27 mouse cellular contexts compared by ENCODE assay signal in the genomic region with DNA sequence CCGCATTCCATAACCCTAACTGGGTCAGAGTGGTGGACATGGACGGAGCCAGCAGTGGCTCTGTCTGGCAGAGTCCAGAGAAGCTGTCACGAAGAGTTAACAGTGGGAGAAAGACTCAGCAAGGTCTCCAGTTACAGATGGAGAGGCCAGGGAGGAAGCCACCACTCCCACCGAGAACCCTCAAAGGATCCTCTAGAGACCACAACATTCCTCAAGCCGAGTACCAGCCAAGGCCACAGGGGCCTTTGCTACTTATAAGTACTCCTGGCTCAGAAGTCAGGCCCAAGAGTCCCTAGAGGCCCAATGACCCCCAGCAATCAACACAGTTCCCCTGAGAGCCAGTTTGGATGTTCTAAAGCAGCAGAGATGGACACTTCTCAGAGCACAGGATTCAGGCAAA. TPM values are rescaled to one million over a fixed set of nuclear protein-coding genes. Genes with fewer than 3 reads are reported as not detected.
DNase-seq lines count a peak whose midpoint lies in the region; ATAC-seq lines count a peak whose summit lies in the region.
"Had no signal": no experiment of that assay in that cellular context is flagged by ENCODE, and none has a peak within 500 bp of the region (broad histone marks: within the 10 kb centered on the region; RNA-seq: fewer than 3 reads in every experiment).

No protein-coding gene starts in this region.

- intact Hi-C loops in gastrocnemius, postnatal 36 days (cut with DNase I): no loop called here

- H3K9ac ChIP-seq in heart, embryonic 13.5 days: peak overlapping the region; percentile 97
- no peak overlapping the region; the same call in 1 of the 2 replicates for H3K9ac ChIP-seq in kidney, embryonic 16.5 days (replicated peaks; ENCODE audit: low read length)
- no peak overlapping the region for H3K9ac ChIP-seq in embryonic facial prominence, embryonic 15.5 days
- H3K9ac ChIP-seq: embryonic facial prominence, embryonic 12.5 days; forebrain, postnatal 0 days had no signal

- H3K36me3 ChIP-seq in heart, embryonic 13.5 days: peaks cover 10% of the 10 kb centered on the region
- H3K36me3 ChIP-seq in kidney, embryonic 16.5 days (ENCODE audit: insufficient read depth, low read length): no peaks in the 10 kb centered on the region
- no peaks in the 10 kb centered on the region for H3K36me3 ChIP-seq in embryonic facial prominence, embryonic 10.5 days (replicated peaks)
- no peaks in the 10 kb centered on the region for H3K36me3 ChIP-seq in embryonic facial prominence, embryonic 15.5 days
- H3K36me3 ChIP-seq: midbrain, embryonic 10.5 days had no signal

- DNase-seq in heart, adult 11 months: no peak
- DNase-seq in kidney, adult 11 months: no peak
- DNase-seq in embryonic facial prominence, embryonic 10.5 days (ENCODE audit: low spot score): no peak
- DNase-seq in gastrocnemius, postnatal 36 days: no peak
- DNase-seq in lung, postnatal 10 days: no peak
- DNase-seq: B cell, adult 2 months; cerebellum, adult 9-11 months; forebrain, postnatal 0 days; kidney, adult 18-20 months; layer of hippocampus, postnatal 36 days; lung, adult 18-20 months; lung, postnatal 4 days; right cerebral cortex, postnatal 14 days; spleen, adult 18-20 months; thymus, postnatal 25 days had no signal

- peak overlapping the region; percentile 81 for H3K27ac ChIP-seq in heart, embryonic 13.5 days (replicated peaks)
- 0 out of 2 replicates have a peak overlapping the region, but pooled peaks have one; percentile 43 for H3K27ac ChIP-seq in kidney, embryonic 16.5 days (ENCODE audit: low read length)
- 0 out of 2 replicates have a peak overlapping the region, but pooled peaks have one; percentile 20 for H3K27ac ChIP-seq in embryonic facial prominence, embryonic 10.5 days (replicated peaks)
- H3K27ac ChIP-seq in embryonic facial prominence, embryonic 15.5 days (replicated peaks): no peak overlapping the region
- H3K27ac ChIP-seq: embryonic facial prominence, embryonic 12.5 days; midbrain, embryonic 10.5 days; neural tube, embryonic 13.5 days had no signal

- peaks cover 89% of the 10 kb centered on the region for H3K4me1 ChIP-seq in heart, embryonic 13.5 days
- H3K4me1 ChIP-seq in kidney, embryonic 16.5 days (ENCODE audit: insufficient read depth, low read length): peaks cover 82% of the 10 kb centered on the region
- peaks cover 81% of the 10 kb centered on the region for H3K4me1 ChIP-seq in embryonic facial prominence, embryonic 10.5 days
- H3K4me1 ChIP-seq in embryonic facial prominence, embryonic 15.5 days: peaks cover 67% of the 10 kb centered on the region

- 40% methylated on average over 5 of the region's 5 CpGs for WGBS in heart, embryonic 13.5 days
- WGBS in kidney, embryonic 16.5 days: 36% methylated on average over 5 of the region's 5 CpGs
- 53% methylated on average over 5 of the region's 5 CpGs for WGBS in embryonic facial prominence, embryonic 10.5 days
- 44% methylated on average over 5 of the region's 5 CpGs for whole genome bisulfite sequencing in embryonic facial prominence, embryonic 15.5 days

- no peak for ATAC-seq in heart, embryonic 13.5 days (ENCODE audit: extremely low read depth, insufficient number of reproducible peaks, low FRiP score, low TSS enrichment)
- no peak for ATAC-seq in kidney, embryonic 16.5 days (ENCODE audit: low FRiP score, low TSS enrichment)
- no peak for ATAC-seq in embryonic facial prominence, embryonic 15.5 days (ENCODE audit: insufficient number of reproducible peaks, low FRiP score, low TSS enrichment, low read depth)
- ATAC-seq: forebrain, postnatal 0 days; hindbrain, embryonic 16.5 days had no signal

- H3K9me3 ChIP-seq in heart, embryonic 13.5 days: no peaks in the 10 kb centered on the region
- no peaks in the 10 kb centered on the region for H3K9me3 ChIP-seq in kidney, embryonic 16.5 days (ENCODE audit: low read length)
- H3K9me3 ChIP-seq in embryonic facial prominence, embryonic 10.5 days: no peaks in the 10 kb centered on the region
- H3K9me3 ChIP-seq in embryonic facial prominence, embryonic 15.5 days (replicated peaks): no peaks in the 10 kb centered on the region
- H3K9me3 ChIP-seq: embryonic facial prominence, embryonic 12.5 days; midbrain, embryonic 10.5 days; neural tube, embryonic 13.5 days had no signal

- H3K4me3 ChIP-seq in heart, embryonic 13.5 days: no peak overlapping the region
- no peak overlapping the region for H3K4me3 ChIP-seq in kidney, embryonic 16.5 days (ENCODE audit: low read length)
- no peak overlapping the region for H3K4me3 ChIP-seq in embryonic facial prominence, embryonic 10.5 days
- H3K4me3 ChIP-seq in embryonic facial prominence, embryonic 15.5 days (replicated peaks): no peak overlapping the region
- H3K4me3 ChIP-seq: embryonic facial prominence, embryonic 12.5 days; midbrain, embryonic 10.5 days; neural tube, embryonic 13.5 days had no signal

- peak overlapping the region; percentile 89 for H3K4me2 ChIP-seq in heart, embryonic 13.5 days
- H3K4me2 ChIP-seq in kidney, embryonic 16.5 days (replicated peaks; ENCODE audit: low read depth, low read length): no peak overlapping the region
- 0 out of 2 replicates have a peak overlapping the region, but pooled peaks have one; percentile 0 for H3K4me2 ChIP-seq in embryonic facial prominence, embryonic 15.5 days (replicated peaks)
- H3K4me2 ChIP-seq: embryonic facial prominence, embryonic 12.5 days; liver, embryonic 11.5 days; neural tube, embryonic 13.5 days had no signal

- H3K27me3 ChIP-seq in heart, embryonic 13.5 days (replicated peaks): peaks cover 36% of the 10 kb centered on the region
- H3K27me3 ChIP-seq in kidney, embryonic 16.5 days (ENCODE audit: insufficient read depth, low read length): peaks cover 5% of the 10 kb centered on the region
- peaks cover 66% of the 10 kb centered on the region for H3K27me3 ChIP-seq in embryonic facial prominence, embryonic 10.5 days (replicated peaks; ENCODE audit: low read depth, poor library complexity, severe bottlenecking)
- H3K27me3 ChIP-seq in embryonic facial prominence, embryonic 15.5 days: 0 out of 2 replicates have a peak, but pooled peaks cover 4% of the 10 kb centered on the region

RNA-seq across cellular contexts. Expression of a gene that starts 4.3 kb away (rescaled TPM):
- polyA plus RNA-seq in heart, embryonic 13.5 days (2015; fragmentation: Nextera tagmentation; extraction: Ambion mirVana): 6.5 and 8.1 TPM in 2 replicates
- 3.3 and 3.5 TPM in 2 replicates for polyA plus RNA-seq in kidney, embryonic 16.5 days (2015; fragmentation: Nextera tagmentation; extraction: Ambion mirVana)
- polyA plus RNA-seq in embryonic facial prominence, embryonic 10.5 days (2016; fragmentation: Nextera tagmentation; extraction: Ambion mirVana): 2.9 and 3.3 TPM in 2 replicates
- 4.3 and 5.7 TPM in 2 replicates for polyA plus RNA-seq in embryonic facial prominence, embryonic 15.5 days (2015; fragmentation: Nextera tagmentation; extraction: Ambion mirVana)
- total RNA-seq in gastrocnemius, postnatal 36 days (2021): 1 to 10 TPM in 1 of 2 experiments, under 1 TPM in 1; 0.94 to 1.2 TPM
- total RNA-seq: granulocyte monocyte progenitor cell, adult 5-6 weeks had no signal

RNA-seq across cellular contexts. Expression of a gene that starts 25.2 kb away (rescaled TPM):
- polyA plus RNA-seq in heart, embryonic 13.5 days (2015; fragmentation: Nextera tagmentation; extraction: Ambion mirVana): 0.23 and 0.47 TPM in 2 replicates
- not detected in 2 replicates for polyA plus RNA-seq in kidney, embryonic 16.5 days (2015; fragmentation: Nextera tagmentation; extraction: Ambion mirVana)
- 0.33 TPM in 1 of 2 replicates, not detected in the other for polyA plus RNA-seq in embryonic facial prominence, embryonic 10.5 days (2016; fragmentation: Nextera tagmentation; extraction: Ambion mirVana)
- 3.5 and 6.2 TPM in 2 replicates for polyA plus RNA-seq in embryonic facial prominence, embryonic 15.5 days (2015; fragmentation: Nextera tagmentation; extraction: Ambion mirVana)
- total RNA-seq in gastrocnemius, postnatal 36 days (2021): not detected
- total RNA-seq: gastrocnemius, adult 18-20 months; granulocyte monocyte progenitor cell, adult 5-6 weeks; hematopoietic stem cell, adult 5-6 weeks; monocyte, adult 5-6 weeks had no signal
- polyA plus RNA-seq: liver, embryonic 11.5 days had no signal
